Mouse (Mus musculus): ENCODE results near the gene Atxn7.

Atxn7 gene

DNA sequence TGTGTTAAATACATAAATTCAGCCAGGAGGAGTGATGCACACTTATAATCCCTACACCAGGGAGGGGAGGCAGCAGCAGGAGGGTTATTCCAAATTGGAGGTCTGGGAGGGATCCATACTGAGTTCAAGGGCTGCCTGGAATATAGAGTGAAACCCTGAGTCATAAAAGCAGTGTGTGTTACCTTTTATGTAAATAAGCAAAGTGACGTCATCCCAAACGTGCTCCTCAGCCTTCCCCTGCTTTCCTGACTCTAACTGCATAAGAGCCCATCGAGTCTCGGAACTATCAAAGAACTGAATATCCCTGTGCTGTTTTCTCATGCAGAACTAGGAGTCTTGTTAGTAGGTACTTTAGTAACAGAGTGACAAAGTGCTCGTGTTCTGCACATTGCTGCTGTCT, 102.1 kb downstream of the Atxn7 start:
- DNase-seq (ENCODE audit: low spot score in 2 of 2): no peak

DNA sequence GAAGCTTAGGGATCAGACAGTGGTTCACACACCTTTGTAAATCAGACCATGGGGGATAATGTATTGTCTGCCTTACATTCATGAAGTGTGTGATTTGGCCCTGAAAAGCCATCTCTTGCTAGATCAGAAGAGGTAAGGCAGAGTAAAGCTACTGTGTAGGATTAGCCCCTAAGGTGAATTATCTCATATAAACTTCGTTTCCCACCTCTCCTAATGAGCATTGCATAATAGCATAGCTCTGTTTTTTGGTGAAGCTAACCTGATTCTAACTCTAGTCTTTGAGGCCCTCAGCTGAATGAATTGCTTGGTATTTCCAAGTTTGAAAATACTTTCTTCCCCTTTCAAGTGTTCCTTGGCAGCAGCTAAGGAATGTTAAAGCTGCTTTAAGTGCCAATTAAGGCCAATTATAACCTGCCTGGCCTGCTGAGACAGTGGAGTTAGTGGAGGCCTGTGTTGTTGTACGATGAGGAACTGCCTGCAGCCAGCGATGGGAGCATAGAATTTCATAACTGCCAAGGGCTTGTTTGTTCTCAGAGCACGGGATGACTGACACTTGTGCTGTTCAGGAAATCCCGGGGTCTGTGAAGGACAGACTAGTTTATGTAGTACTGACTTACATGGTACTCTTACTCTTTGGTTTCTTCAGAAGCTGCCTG, 103.4 kb downstream of the Atxn7 start:
- no peak for DNase-seq (ENCODE audit: low spot score in 2 of 2)

DNA sequence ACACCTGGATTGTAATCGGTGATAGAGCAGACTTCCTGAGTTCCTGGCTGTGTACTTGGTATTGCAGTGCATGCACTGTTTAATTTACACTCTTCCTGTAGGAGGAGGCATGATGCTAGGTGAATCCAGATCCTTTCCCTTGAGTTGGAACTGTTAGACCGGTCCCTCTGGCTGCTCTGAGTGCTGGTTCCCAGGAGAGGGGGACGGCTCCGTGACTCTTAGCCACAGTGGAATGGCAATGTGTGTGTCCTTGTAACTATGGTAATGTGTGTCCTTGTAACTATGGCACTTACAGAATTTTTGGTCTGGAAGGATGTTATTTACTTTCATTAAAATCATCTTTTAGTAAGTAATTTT, 103.9 kb downstream of the Atxn7 start:
- no peak for DNase-seq (ENCODE audit: low spot score in 2 of 2)

- no peak for DNase-seq (ENCODE audit: low spot score in 2 of 2)
These were observed 105.0 kb downstream of the Atxn7 start for GRCm38 (mm10) chr14:14066241-14066640.

- no peak for DNase-seq (ENCODE audit: low spot score in 2 of 2)
These were observed 106.6 kb downstream of the Atxn7 start for GRCm38 (mm10) chr14:14067648-14068472.

GRCm38 (mm10) chr14:14068553-14068952, 107.3 kb downstream of the Atxn7 start:
- no peak for DNase-seq (ENCODE audit: low spot score in 2 of 2)

GRCm38 (mm10) chr14:14070541-14071315, 109.5 kb downstream of the Atxn7 start:
- no peak for DNase-seq (ENCODE audit: low spot score in 2 of 2)

DNA sequence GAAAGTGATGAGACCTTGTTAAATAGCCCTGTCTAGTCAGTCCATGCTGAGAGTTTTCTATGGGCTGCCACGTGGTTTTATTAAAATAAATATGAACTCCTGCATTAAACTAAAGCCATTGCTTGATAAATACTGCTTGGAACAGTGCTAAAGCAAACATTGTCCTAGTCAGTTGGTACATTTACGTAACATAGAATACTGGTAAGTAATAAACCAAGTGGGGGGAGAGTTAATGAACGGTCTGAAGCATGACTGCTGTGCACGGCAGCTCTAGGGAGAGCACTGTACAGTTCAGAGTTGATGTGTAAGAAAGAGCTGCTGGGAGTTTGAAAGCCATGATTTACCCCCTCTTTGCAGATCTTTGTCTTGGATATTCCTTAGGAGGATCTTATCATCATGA, 110.2 kb downstream of the Atxn7 start:
- DNase-seq (ENCODE audit: low spot score in 2 of 2): no peak

- DNase-seq (ENCODE audit: low spot score in 2 of 2): no peak
These were observed 119.5 kb downstream of the Atxn7 start for GRCm38 (mm10) chr14:14080604-14081194.

GRCm38 (mm10) chr14:14083811-14084210, 122.6 kb downstream of the Atxn7 start:
- DNase-seq (ENCODE audit: low spot score in 2 of 2): no peak

DNA sequence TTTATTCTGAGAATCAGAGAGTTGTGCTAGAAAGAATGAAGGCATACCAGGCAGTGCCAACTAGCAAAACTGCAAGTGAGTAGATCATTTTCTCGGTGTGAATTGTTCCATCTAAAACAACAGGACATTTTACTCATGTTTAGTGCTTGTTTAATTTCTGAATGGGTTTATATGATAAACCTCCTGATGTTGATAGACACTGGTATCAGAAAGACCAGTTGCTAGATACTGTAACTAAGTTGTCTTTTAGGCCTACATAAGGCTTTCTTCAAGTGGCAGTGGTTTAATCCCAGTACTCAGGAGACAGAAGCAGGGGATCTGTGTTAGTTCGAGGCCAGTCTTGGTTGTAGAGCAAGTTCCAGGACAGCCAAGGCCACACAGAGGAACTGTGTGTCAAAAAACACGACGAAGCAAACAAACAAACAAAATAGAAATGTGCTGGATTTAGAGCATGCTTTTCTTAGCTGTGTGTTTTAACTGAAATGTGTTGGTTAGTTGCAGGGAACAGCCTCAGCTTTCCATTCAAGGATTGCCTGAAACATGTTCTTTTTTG, 125.5 kb downstream of the Atxn7 start:
- no peak for DNase-seq (ENCODE audit: low spot score in 2 of 2)

- no peak for DNase-seq (ENCODE audit: low spot score in 2 of 2)
These were observed 126.1 kb downstream of the Atxn7 start for GRCm38 (mm10) chr14:14087348-14087747.

DNA sequence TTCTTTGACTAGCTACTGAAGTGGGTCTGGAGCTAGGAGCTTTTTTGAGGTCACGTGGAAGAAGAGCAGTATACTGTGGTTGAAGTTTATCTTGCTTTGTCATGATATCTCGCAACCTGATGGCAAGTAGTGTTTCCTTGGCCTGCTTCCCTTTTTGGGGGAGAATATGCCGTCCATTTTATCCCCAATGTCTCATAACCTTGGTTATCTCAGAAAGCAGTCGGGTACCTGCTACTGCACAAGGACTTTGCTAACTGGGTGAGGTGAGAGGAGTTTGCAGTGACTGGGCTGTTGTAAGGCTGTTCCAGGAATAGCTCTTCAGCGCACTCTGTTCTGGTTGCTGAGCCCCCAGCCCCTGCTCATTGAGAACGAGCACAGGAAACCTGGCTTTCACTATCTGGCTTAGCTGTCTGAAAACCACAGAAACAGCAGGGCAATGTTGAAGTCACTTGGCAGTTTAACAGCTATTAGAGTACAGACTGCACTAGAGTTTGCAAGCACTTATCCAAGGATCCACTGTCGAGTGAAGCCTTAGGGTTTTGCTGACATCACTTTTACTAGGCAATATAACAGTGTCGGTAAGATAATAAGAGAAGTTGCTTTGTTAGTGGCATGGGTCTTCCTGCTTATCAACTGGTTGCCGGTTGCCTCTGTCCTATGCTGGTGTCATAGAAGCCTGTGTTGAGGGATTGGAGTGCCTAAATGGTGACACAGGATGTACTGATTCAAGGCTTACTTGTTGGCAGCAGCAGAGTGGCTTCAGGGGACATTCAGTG, 127.0 kb downstream of the Atxn7 start:
- DNase-seq (ENCODE audit: low spot score in 2 of 2): no peak

- DNase-seq (ENCODE audit: low spot score in 2 of 2): no peak
These were observed 129.3 kb downstream of the Atxn7 start for GRCm38 (mm10) chr14:14090571-14090970.

DNA sequence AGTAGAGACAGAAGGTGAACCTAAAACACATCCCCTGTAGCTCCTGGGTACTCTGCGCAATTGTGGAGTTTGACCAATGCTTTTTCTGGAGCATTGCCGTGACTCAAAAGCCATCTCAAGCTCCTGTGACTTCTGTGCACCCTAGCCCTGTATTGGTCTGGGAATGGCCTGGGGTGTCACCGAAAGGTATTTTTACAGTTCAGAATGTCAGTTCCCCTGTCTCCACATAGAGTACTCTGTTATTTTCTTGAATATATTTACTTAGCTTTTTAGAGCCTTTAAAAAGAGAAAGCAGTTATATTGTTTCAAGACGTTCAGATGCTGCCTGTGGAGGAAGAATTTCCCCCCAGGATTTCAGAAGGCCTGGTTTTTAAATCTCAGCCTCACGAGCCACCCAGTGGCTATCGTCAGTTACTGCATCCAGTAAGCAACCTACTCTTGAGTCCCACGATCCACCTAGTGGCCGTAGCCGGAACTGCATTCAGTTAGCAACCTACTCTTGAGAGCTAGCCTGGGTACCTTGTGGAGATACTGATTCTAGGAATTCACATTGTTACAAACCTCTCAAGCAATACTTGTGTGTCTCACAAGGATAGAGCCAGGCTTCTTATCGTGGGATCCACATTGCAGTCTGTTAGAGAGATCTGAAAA, 137.2 kb downstream of the Atxn7 start:
- peak; percentile 64 to 92 for DNase-seq (ENCODE audit: low spot score in 2 of 2)

- DNase-seq (ENCODE audit: low spot score in 2 of 2): no peak
These were observed 139.6 kb downstream of the Atxn7 start for GRCm38 (mm10) chr14:14100773-14101280.

DNA sequence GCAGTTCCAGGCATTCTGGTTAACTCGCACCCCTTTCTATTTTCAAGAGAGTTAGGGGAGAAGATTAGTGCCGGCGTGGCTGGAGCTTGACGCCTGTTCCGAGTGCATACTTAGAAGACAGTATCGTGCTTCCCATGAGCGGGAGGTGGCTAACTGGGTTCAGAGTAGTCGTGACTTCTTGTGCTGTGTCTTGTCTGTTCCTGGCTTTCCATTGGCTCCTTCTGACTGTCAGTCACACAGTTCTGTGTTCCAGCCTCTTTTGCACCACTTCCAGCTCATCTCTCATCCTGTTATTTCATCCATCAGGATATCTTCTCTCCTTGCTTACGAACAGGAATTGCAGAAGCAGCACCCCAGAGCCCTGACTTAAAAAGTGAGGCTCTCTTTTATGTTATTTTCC, 140.1 kb downstream of the Atxn7 start:
- no peak for DNase-seq (ENCODE audit: low spot score in 2 of 2)

GRCm38 (mm10) chr14:14104213-14104929, 143.1 kb downstream of the Atxn7 start:
- no peak for DNase-seq (ENCODE audit: low spot score in 2 of 2)

GRCm38 (mm10) chr14:14104930-14105318, 143.7 kb downstream of the Atxn7 start:
- no peak for DNase-seq (ENCODE audit: low spot score in 2 of 2)

DNA sequence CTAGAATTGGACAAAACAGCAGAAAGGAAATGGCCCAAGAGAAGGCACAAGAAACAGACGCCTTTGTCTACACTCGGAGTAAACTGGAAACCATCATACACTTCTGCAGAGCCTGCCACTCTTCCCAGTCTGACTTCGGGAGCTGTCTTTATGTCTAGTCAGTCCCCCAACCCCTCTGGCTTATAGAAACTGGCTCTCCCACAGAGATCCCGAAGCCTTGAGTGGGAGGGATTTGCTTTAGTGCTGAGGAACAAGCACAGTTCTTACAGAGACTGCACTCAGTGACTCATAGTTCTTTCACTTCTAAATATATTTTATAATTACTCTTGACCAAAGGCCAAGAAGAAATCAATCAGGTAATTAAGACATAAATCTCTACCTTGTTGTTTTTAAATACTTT, 149.5 kb downstream of the Atxn7 start:
- DNase-seq (ENCODE audit: low spot score in 2 of 2): no peak

Measured in urinary bladder, postnatal 4 days (tissue).